Mouse (Mus musculus) CH12.LX (cell line): Measurements from ENCODE around the gene Als2cl. TPM values are rescaled to one million over a fixed set of nuclear protein-coding genes. Genes with fewer than 3 reads are reported as not detected.

ENCODE experiments used
- DNase-seq: peaks from one replicate; pipeline ENCODE4 v3.0.0-alpha.2; 2013; ENCODE audit errors: extremely low read depth
- H3K27ac ChIP-seq: 2 replicates; pipeline ENCODE4 v1.5.1; 2012; ENCODE audit warnings: low read depth, mild to moderate bottlenecking, control low read depth, moderate library complexity; ENCODE audit not compliant: insufficient read depth
- H3K27me3 ChIP-seq: replicated peaks from 2 replicates; pipeline ENCODE3; 2012; ENCODE audit warnings: inconsistent platforms
- H3K36me3 ChIP-seq, 2 experiments: replicated peaks in 1 of 2; 2 replicates each; pipeline versions ENCODE3 to v1.6.1; 2012; ENCODE audit warnings: inconsistent platforms in 1 of 2, low read length in 1 of 2, mild to moderate bottlenecking in 1 of 2, mixed read lengths in 1 of 2, moderate library complexity in 1 of 2; ENCODE audit not compliant: control insufficient read depth in 1 of 2, insufficient read depth in 1 of 2
- H3K4me1 ChIP-seq, 2 experiments: 2 replicates each; pipeline ENCODE4 v1.6.1; 2012; ENCODE audit warnings: inconsistent platforms in 1 of 2, moderate library complexity in 1 of 2; ENCODE audit not compliant: insufficient read depth in 2 of 2, control insufficient read depth in 1 of 2
- H3K4me2 ChIP-seq: 2 replicates; pipeline ENCODE4 v1.6.1; 2012; ENCODE audit warnings: low read depth, mild to moderate bottlenecking, control low read depth; ENCODE audit not compliant: poor library complexity, insufficient read depth, severe bottlenecking
- H3K4me3 ChIP-seq, 3 experiments: fragments of 150-350 bp in 1 of 3; sonication (generic) in 1 of 3; replicated peaks in 1 of 3; 2 replicates each; pipeline versions ENCODE3 to v1.5.1; 2011 to 2012; ENCODE audit warnings: low read depth in 2 of 3, low read length in 2 of 3, mild to moderate bottlenecking in 2 of 3, moderate library complexity in 2 of 3, control low read depth in 1 of 3, improper control_type of control experiment in 1 of 3, inconsistent platforms in 1 of 3, mixed read lengths in 1 of 3; ENCODE audit not compliant: poor library complexity in 1 of 3
- H3K79me2 ChIP-seq: replicated peaks from 2 replicates; pipeline ENCODE4 v1.6.1; 2012; ENCODE audit warnings: mild to moderate bottlenecking, moderate library complexity; ENCODE audit not compliant: control insufficient read depth, poor library complexity, insufficient read depth, severe bottlenecking; ENCODE audit errors: extremely low read depth
- H3K9ac ChIP-seq: 2 replicates; pipeline ENCODE4 v1.6.1; 2012; ENCODE audit warnings: low read depth, mild to moderate bottlenecking, control low read depth, moderate library complexity; ENCODE audit not compliant: insufficient read depth
- H3K9me3 ChIP-seq: replicated peaks from 2 replicates; pipeline ENCODE3; 2012; ENCODE audit warnings: low read length, inconsistent platforms, mixed read lengths
- CHD2 ChIP-seq: IDR thresholded peaks from 2 replicates; pipeline ENCODE4 v1.6.1; 2011; ENCODE audit warnings: low read length, improper control_type of control experiment
- CTCF ChIP-seq, 2 experiments: IDR thresholded peaks in 1 of 2; conservative IDR thresholded peaks in 1 of 2; 2 replicates each; pipeline ENCODE4 v1.5.1; 2011 to 2012; ENCODE audit warnings: low read depth in 2 of 2, low read length in 2 of 2, improper control_type of control experiment in 1 of 2, inconsistent platforms in 1 of 2, mild to moderate bottlenecking in 1 of 2, moderate library complexity in 1 of 2
- ELF1 ChIP-seq: IDR thresholded peaks from 2 replicates; pipeline ENCODE4 v1.6.1; 2014; ENCODE audit warnings: low read depth, mild to moderate bottlenecking, inconsistent platforms, low read length, improper control_type of control experiment
- ETS1 ChIP-seq: conservative IDR thresholded peaks from 2 replicates; pipeline ENCODE4 v1.6.1; 2012; ENCODE audit warnings: low read depth, mild to moderate bottlenecking, inconsistent platforms, low read length, improper control_type of control experiment, moderate library complexity
- GABPA ChIP-seq: IDR thresholded peaks from 2 replicates; pipeline ENCODE4 v1.6.1; 2012; ENCODE audit warnings: low read depth, low read length, improper control_type of control experiment, inconsistent platforms; ENCODE audit not compliant: insufficient replicate concordance
- JUND ChIP-seq: conservative IDR thresholded peaks from 2 replicates; pipeline ENCODE4 v1.6.1; 2011; ENCODE audit warnings: low read depth, low read length, improper control_type of control experiment
- MAFK ChIP-seq: IDR thresholded peaks from 2 replicates; pipeline ENCODE4 v1.6.1; 2011; ENCODE audit warnings: low read length, improper control_type of control experiment; ENCODE audit not compliant: insufficient replicate concordance
- NELFE ChIP-seq: IDR thresholded peaks from 2 replicates; pipeline ENCODE4 v1.6.1; 2011; ENCODE audit warnings: low read depth, low read length, improper control_type of control experiment
- RAD21 ChIP-seq: IDR thresholded peaks from 2 replicates; pipeline ENCODE4 v1.6.1; 2011; ENCODE audit warnings: low read depth, mild to moderate bottlenecking, low read length, improper control_type of control experiment, moderate library complexity
- SIN3A ChIP-seq: IDR thresholded peaks from 2 replicates; pipeline ENCODE4 v1.6.1; 2012; ENCODE audit warnings: low read length, improper control_type of control experiment, inconsistent platforms
- SMC3 ChIP-seq: IDR thresholded peaks from 2 replicates; pipeline ENCODE4 v1.6.1; 2011; ENCODE audit warnings: low read depth, low read length, improper control_type of control experiment
- TBP ChIP-seq: conservative IDR thresholded peaks from 2 replicates; pipeline ENCODE4 v1.6.1; 2011; ENCODE audit warnings: low read depth, low read length, improper control_type of control experiment
- TCF12 ChIP-seq: IDR thresholded peaks from 2 replicates; pipeline ENCODE4 v1.6.1; 2014; ENCODE audit warnings: low read depth, mild to moderate bottlenecking, inconsistent platforms, low read length, improper control_type of control experiment
- UBTF ChIP-seq: IDR thresholded peaks from 2 replicates; pipeline ENCODE4 v1.6.1; 2012; ENCODE audit warnings: low read depth, mild to moderate bottlenecking, inconsistent platforms, low read length, improper control_type of control experiment, moderate library complexity
- USF1 ChIP-seq: IDR thresholded peaks from 2 replicates; pipeline ENCODE4 v1.6.1; 2014; ENCODE audit warnings: low read depth, mild to moderate bottlenecking, inconsistent platforms, low read length, improper control_type of control experiment
- USF2 ChIP-seq: conservative IDR thresholded peaks from 2 replicates; pipeline ENCODE4 v1.6.1; 2011; ENCODE audit warnings: low read depth, low read length, improper control_type of control experiment
- ZC3H11A ChIP-seq: IDR thresholded peaks from 2 replicates; pipeline ENCODE4 v1.6.1; 2012; ENCODE audit warnings: low read depth, mild to moderate bottlenecking, inconsistent platforms, low read length, improper control_type of control experiment
- dilution Hi-C: fragments of 300-500 bp; cut with MboI; formaldehyde crosslinking; loops from 2 replicates; pipeline ENCODE4 v1.14.3; 2020; ENCODE audit warnings: low sequenced_read_pairs; ENCODE audit not compliant: extremely low pct_unique_long_range_greater_than_20kb, extremely low pct_ligation_motif_present
- in situ Hi-C: fragments of 300-500 bp; cut with MboI; formaldehyde crosslinking; loops from 3 replicates; pipeline ENCODE4 v1.14.3; 2019; ENCODE audit warnings: low sequenced_read_pairs, low pct_ligation_motif_present, low pct_unique_long_range_greater_than_20kb, mixed read lengths
- polyA plus RNA-seq: library from polyadenylated mRNA; unstranded; fragments of >175 nt; gene quantifications from 2 replicates; pipeline ENCODE4 v1.2.1, GENCODE M21; 2012; ENCODE audit warnings: low read depth; ENCODE audit not compliant: insufficient read length
- total RNA-seq, 2 experiments: library from RNA; depleted of rRNA; stranded (reverse); fragments of 300-350 nt in 1 of 2; fragments of >200 nt in 1 of 2; gene quantifications; 2 replicates each; pipeline ENCODE4 v1.2.3; 2012 to 2014

Gene Als2cl
- total and polyA plus RNA-seq, 3 experiments = 2.4 to 3.4 (median 2.5) TPM

- Histone ChIP-seq H3K27ac (no peak overlapping the region), H3K4me2 (no peak overlapping the region), H3K27me3 (peaks cover 6% of the 10 kb centered on the region), H3K36me3 (no peaks in the 10 kb centered on the region), H3K9me3 (no peaks in the 10 kb centered on the region), H3K4me1 (peaks cover 0 to 7% of the 10 kb centered on the region in 2 experiments; a peak in 1 of 4 replicates), H3K9ac (no peak overlapping the region), H3K4me3 (no peak overlapping the region), H3K79me2 (no peaks in the 10 kb centered on the region)
- in situ Hi-C loops = no loop called here
- DNase-seq = no peak
- TF ChIP-seq ZC3H11A (no peak), UBTF (no peak), USF1 (no peak), MAFK (no peak), TBP (no peak), TCF12 (no peak), CTCF (conservative IDR thresholded peaks at IDR 0.05 in 1 of 2, IDR thresholded peaks at IDR 0.05 in 1 of 2; ENCODE audit: low read depth in 2 of 2, low read length in 2 of 2) (no peak), GABPA (no peak), USF2 (no peak), CHD2 (no peak), ETS1 (no peak), SIN3A (no peak), JUND (no peak), ELF1 (no peak)
- dilution Hi-C loops = no loop called here
Observed at GRCm38 (mm10) chr9:110858967-110859596, 20.6 kb upstream of the Als2cl start.

- H3K79me2 ChIP-seq = no peaks in the 10 kb centered on the region
- H3K4me1 ChIP-seq = no peaks in the 10 kb centered on the region
- dilution Hi-C loops (no loop called here), in situ Hi-C loops (no loop called here)
- H3K27ac ChIP-seq = no peak overlapping the region
- H3K36me3 ChIP-seq = no peaks in the 10 kb centered on the region
- peak; percentile 89 for TF ChIP-seq SMC3
- TF ChIP-seq UBTF = no peak
- no peak for TF ChIP-seq CHD2
- peak; percentile 32; the same call in 1 of the 2 replicates for TF ChIP-seq NELFE
- TF ChIP-seq USF1 = no peak
- TF ChIP-seq RAD21 = peak; percentile 95
- TF ChIP-seq ZC3H11A = peak; percentile 34
- peak; percentile 90 to 94 for TF ChIP-seq CTCF (conservative IDR thresholded peaks at IDR 0.05 in 1 of 2, IDR thresholded peaks at IDR 0.05 in 1 of 2; ENCODE audit: low read depth in 2 of 2, low read length in 2 of 2)
- peak; percentile 77 for DNase-seq
- no peaks in the 10 kb centered on the region for H3K9me3 ChIP-seq
- no peak overlapping the region for H3K4me2 ChIP-seq
- peaks cover 25% of the 10 kb centered on the region for H3K27me3 ChIP-seq
- no peak overlapping the region for H3K4me3 ChIP-seq
- H3K9ac ChIP-seq = no peak overlapping the region
Observed at GRCm38 (mm10) chr9:110871030-110871429, 8.6 kb upstream of the Als2cl start.
